Mouse (Mus musculus) heart, postnatal 0 days (tissue): Measurements from ENCODE around the gene Hist1h1t. TPM values are rescaled to one million over a fixed set of nuclear protein-coding genes. Genes with fewer than 3 reads are reported as not detected.
A peak's percentile ranks its signal among the peaks of the same experiment; 100 is the strongest.
"Not testable (repeated sequence)": the region's sequence is repeated elsewhere in the genome, so short reads cannot be mapped to it uniquely, and the experiment has no call there.

Experiments
- ATAC-seq: fragments of 200-750 bp; cut with Nextera tagmentation; 2 replicates; pipeline ENCODE4 v1.8.0; 2017; ENCODE audit warnings: low read depth, moderate number of reproducible peaks, moderate library complexity; ENCODE audit not compliant: insufficient read depth
- DNase-seq: peaks from one replicate; pipeline ENCODE4 v3.0.0-alpha.2; 2016; ENCODE audit warnings: low spot score
- H3K27ac ChIP-seq: fragments of 300-500 bp; sonication (generic); 2 replicates; pipeline ENCODE4 v1.5.1; 2014; ENCODE audit warnings: low read depth, mild to moderate bottlenecking
- H3K27me3 ChIP-seq: fragments of 300-500 bp; sonication (generic); 2 replicates; pipeline ENCODE4 v1.6.1; 2014; ENCODE audit warnings: low read length, mixed read lengths; ENCODE audit not compliant: control insufficient read depth, insufficient read depth
- H3K36me3 ChIP-seq: fragments of 300-500 bp; sonication (generic); replicated peaks from 2 replicates; pipeline ENCODE4 v1.6.1; 2014; ENCODE audit warnings: low read length, mixed read lengths; ENCODE audit not compliant: control insufficient read depth, insufficient read depth
- H3K4me1 ChIP-seq: fragments of 300-500 bp; sonication (generic); 2 replicates; pipeline ENCODE4 v1.6.1; 2014; ENCODE audit warnings: antibody characterized with exemption; ENCODE audit not compliant: control insufficient read depth, insufficient read depth
- H3K4me2 ChIP-seq: fragments of 300-500 bp; sonication (generic); 2 replicates; pipeline ENCODE4 v1.6.1; 2014; ENCODE audit warnings: low read depth, mild to moderate bottlenecking, low read length, moderate library complexity
- H3K4me3 ChIP-seq: fragments of 300-500 bp; sonication (generic); 2 replicates; pipeline ENCODE4 v1.5.1; 2014; ENCODE audit warnings: low read depth, low read length
- H3K9ac ChIP-seq: fragments of 300-500 bp; sonication (generic); replicated peaks from 2 replicates; pipeline ENCODE4 v1.6.1; 2014; ENCODE audit warnings: low read depth, low read length, mixed read lengths
- H3K9me3 ChIP-seq: fragments of 300-500 bp; sonication (generic); replicated peaks from 2 replicates; pipeline ENCODE4 v1.6.1; 2016; ENCODE audit warnings: low read length; ENCODE audit not compliant: control insufficient read depth
- CTCF ChIP-seq: IDR thresholded peaks from 2 replicates; pipeline ENCODE4 v1.5.1; 2016; ENCODE audit warnings: antibody characterized with exemption, control low read depth, low read depth
- EP300 ChIP-seq: IDR thresholded peaks from 2 replicates; pipeline ENCODE4 v1.6.1; 2016; ENCODE audit warnings: antibody characterized with exemption, low read depth
- WGBS: fragments of 180-500 bp; shearing (Covaris S2); extraction: QIAGEN DNeasy Blood & Tissue Kit; methylation state at CpG from one replicate; pipeline ENCODE4 v1.1.7; 2014; 5-methylcytosine and 5-hydroxymethylcytosine counted together
- polyA plus RNA-seq: library from polyadenylated mRNA; unstranded; fragments of >200 nt; fragmentation: Nextera tagmentation; extraction: Ambion mirVana; gene quantifications from 2 replicates; pipeline ENCODE4 v1.2.1, GENCODE M21; 2015
- total RNA-seq: library from RNA; depleted of rRNA; stranded (reverse); fragments of >200 nt; gene quantifications from 2 replicates; pipeline ENCODE4 v1.2.3, GENCODE M21; 2014; ENCODE audit warnings: low replicate concordance

Gene Hist1h1t
- total and polyA plus RNA-seq, 2 experiments from 2014 or later = 0.23 TPM; not detected in 1

DNA sequence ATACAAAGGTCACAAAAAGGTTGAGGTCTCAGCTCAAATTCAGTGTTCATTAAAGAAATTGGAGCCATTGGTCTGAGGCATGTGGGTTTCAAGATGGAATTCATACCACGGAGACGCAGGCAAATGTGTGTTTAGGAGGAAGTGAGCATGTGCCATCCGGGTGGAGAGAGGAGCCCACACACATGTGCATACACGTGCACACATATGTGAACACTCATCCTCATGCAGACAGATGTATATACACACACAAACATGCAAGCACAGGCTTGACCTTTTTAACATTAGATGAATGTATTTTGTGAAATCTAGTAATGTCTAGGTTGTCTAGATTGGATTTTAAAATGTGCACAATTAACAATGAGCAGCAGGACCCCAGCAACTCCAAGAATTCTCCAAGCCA, 6.6 kb downstream of the Hist1h1t start:
- WGBS = 75% methylated on average over 4 of the region's 4 CpGs
- Histone ChIP-seq H3K36me3 (no peaks in the 10 kb centered on the region), H3K27me3 (no peaks in the 10 kb centered on the region), H3K4me1 (0 out of 2 replicates have a peak, but pooled peaks cover 6% of the 10 kb centered on the region), H3K4me3 (no peak overlapping the region), H3K27ac (no peak overlapping the region), H3K9ac (no peak overlapping the region), H3K4me2 (no peak overlapping the region), H3K9me3 (no peaks in the 10 kb centered on the region)
- no peak for DNase-seq
- TF ChIP-seq EP300 (no peak), CTCF (no peak)
- no peak for ATAC-seq

DNA sequence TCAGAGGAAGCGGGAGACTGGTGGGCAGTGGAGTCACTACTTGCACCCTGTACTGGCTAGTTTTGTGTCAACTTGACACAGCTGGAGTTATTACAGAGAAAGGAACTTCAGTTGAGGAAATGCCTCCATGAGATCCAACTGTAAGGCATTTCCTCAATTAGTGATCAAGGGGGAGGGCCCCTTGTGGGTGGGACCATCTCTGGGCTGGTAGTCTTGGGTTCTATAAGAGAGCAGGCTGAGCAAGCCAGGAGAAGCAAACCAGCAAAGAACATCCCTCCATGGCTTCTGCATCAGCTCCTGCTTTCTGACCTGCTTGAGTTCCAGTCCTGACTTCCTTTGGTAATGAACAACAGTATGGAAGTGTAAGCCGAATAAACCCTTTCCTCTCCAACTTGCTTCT, 7.2 kb downstream of the Hist1h1t start:
- not testable (repeated sequence) for DNase-seq, H3K36me3 ChIP-seq, H3K27ac ChIP-seq, H3K9me3 ChIP-seq, H3K27me3 ChIP-seq, H3K4me2 ChIP-seq, H3K4me3 ChIP-seq, ATAC-seq, H3K9ac ChIP-seq, H3K4me1 ChIP-seq
- WGBS = 59% methylated on average over 2 of the region's 2 CpGs

DNA sequence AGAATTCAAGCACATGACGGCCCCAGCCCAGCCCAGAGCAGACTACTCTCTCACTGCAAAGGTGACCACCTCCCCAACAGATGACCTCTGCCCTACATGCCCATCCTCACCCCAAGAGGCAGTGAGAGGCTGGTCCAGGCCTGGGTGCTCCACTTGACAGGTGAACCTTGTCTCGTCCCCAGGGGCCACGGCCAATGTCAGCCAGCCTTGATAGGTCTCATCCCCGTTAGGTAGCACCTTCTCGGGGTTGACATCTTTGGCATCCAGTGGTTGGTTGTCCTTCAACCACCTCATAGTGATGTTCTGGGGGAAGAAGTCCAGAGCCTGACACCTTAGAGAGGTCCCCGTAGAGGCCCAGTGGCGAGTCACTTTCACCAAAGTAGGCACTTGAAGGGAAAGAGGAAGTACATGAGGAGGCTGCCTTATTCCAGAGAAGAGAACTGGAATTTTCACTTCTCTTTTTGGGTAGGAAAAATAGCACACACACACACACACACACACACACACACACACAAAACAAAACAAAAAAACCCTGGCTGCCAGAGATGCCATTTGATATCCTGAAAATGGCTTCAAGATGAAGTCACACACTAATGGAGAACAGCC, 10.2 kb downstream of the Hist1h1t start:
- Histone ChIP-seq H3K27me3 (no peaks in the 10 kb centered on the region), H3K4me1 (peaks cover 4% of the 10 kb centered on the region; the same call in 1 of the 2 replicates), H3K4me3 (no peak overlapping the region), H3K36me3 (no peaks in the 10 kb centered on the region), H3K9ac (no peak overlapping the region), H3K4me2 (no peak overlapping the region), H3K27ac (no peak overlapping the region), H3K9me3 (no peaks in the 10 kb centered on the region)
- no peak for DNase-seq
- ATAC-seq = no peak
- 79% methylated on average over 7 of the region's 7 CpGs for WGBS
- TF ChIP-seq EP300 (no peak), CTCF (no peak)

DNA sequence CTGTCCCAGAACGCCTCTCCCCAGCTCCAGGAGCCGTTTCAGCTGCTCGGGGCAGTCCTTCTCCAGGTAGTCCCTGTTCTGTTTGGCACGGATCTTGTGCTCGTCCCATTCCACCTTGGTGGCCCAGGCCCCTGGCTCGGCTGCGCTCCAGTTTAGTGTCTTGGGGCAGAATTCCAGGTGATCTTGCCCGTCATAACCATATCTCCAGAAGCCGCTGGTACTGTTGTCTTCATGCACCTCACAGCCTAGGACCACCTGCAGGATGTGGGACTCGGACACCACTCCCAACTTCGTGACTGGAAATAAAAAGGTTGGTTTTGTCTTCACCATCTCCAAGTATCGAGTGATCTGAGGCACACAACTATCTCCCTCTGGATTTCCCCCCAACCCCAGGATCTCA, 11.2 kb downstream of the Hist1h1t start:
- no peak for DNase-seq
- 88% methylated on average over 12 of the region's 12 CpGs for WGBS

DNA sequence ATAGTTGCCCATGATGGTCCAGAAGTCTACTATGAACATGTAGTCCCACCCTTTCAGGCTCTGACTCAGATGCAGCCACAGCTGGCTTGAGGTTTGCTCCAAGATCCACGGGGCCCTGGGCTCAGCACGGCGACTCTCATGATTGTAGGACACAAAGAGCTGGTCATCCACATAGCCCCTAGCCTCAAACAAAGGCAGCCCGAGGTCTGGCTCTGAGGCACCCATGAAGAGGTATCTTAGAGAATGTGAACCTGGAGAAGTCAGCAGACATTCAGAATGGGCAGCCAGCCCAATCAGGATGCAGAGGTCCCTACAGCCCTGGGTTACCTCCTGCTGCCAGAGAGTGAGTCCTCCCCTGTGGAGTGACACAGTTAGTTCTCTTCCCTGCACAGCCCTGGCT, 12.4 kb downstream of the Hist1h1t start:
- TF ChIP-seq CTCF = no peak
- no peak for TF ChIP-seq EP300
- Histone ChIP-seq H3K4me2 (no peak overlapping the region), H3K4me1 (peaks cover 4% of the 10 kb centered on the region; the same call in 1 of the 2 replicates), H3K36me3 (no peaks in the 10 kb centered on the region), H3K4me3 (no peak overlapping the region), H3K9ac (no peak overlapping the region), H3K27ac (no peak overlapping the region), H3K27me3 (no peaks in the 10 kb centered on the region), H3K9me3 (no peaks in the 10 kb centered on the region)
- no peak for DNase-seq
- 88% methylated on average over 4 of the region's 4 CpGs for WGBS
- ATAC-seq = no peak

More for the DNA sequence above, 11.2 kb downstream of the Hist1h1t start:
- peaks cover 4% of the 10 kb centered on the region; the same call in 1 of the 2 replicates for H3K4me1 ChIP-seq
- H3K9me3 ChIP-seq = no peaks in the 10 kb centered on the region
- H3K4me2 ChIP-seq = no peak overlapping the region
- no peak for TF ChIP-seq CTCF
- TF ChIP-seq EP300 = no peak
- H3K27ac ChIP-seq = no peak overlapping the region
- ATAC-seq = no peak
- no peak overlapping the region for H3K9ac ChIP-seq
- H3K4me3 ChIP-seq = no peak overlapping the region
- H3K36me3 ChIP-seq = no peaks in the 10 kb centered on the region
- H3K27me3 ChIP-seq = no peaks in the 10 kb centered on the region

DNA sequence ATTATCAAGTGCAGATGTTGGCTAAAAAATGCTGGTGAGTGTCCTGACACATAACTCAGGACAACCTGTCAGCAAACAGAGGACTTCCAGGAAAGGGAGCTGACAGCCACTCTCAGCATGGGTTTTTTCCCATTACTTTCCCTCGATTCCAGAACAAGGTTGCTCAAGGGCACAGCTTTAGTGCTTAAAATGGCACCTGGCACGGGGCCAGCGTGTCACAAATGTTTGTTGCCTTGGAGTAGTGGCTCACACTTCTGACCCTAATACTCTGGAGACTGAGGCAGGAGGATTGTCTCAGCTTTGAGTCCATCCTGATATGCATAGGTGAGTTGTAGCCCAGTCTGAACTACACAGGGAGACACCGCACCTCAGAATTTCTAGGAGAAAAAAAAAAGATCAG, 13.0 kb downstream of the Hist1h1t start:
- Histone ChIP-seq H3K27ac (no peak overlapping the region), H3K4me1 (peaks cover 4% of the 10 kb centered on the region; the same call in 1 of the 2 replicates), H3K4me2 (no peak overlapping the region), H3K4me3 (no peak overlapping the region), H3K27me3 (no peaks in the 10 kb centered on the region), H3K9me3 (no peaks in the 10 kb centered on the region), H3K36me3 (no peaks in the 10 kb centered on the region), H3K9ac (no peak overlapping the region)
- ATAC-seq (0 out of 2 replicates have a peak, but pooled peaks have one; percentile 16), DNase-seq (no peak)
- 42% methylated on average over 4 of the region's 4 CpGs for WGBS
- TF ChIP-seq EP300 (no peak), CTCF (no peak)
